Mouse (Mus musculus) adrenal gland, postnatal 36 days (tissue): ENCODE results near the gene Rps6ka4. TPM values are rescaled to one million over a fixed set of nuclear protein-coding genes. Genes with fewer than 3 reads are reported as not detected.
A peak's percentile ranks its signal among the peaks of the same experiment; 100 is the strongest.

Source experiments
- DNase-seq, 2 experiments: peaks; one replicate each; pipeline ENCODE4 v3.0.0; 2021; ENCODE audit warnings: mixed read lengths in 1 of 2
- total RNA-seq, 2 experiments: library from RNA; stranded (reverse); gene quantifications; 2 replicates each; pipeline ENCODE4 v1.2.3; 2021

Rps6ka4 gene
- total RNA-seq, 2 experiments from 2014 or later, result 30.0 to 30.7 TPM

DNA sequence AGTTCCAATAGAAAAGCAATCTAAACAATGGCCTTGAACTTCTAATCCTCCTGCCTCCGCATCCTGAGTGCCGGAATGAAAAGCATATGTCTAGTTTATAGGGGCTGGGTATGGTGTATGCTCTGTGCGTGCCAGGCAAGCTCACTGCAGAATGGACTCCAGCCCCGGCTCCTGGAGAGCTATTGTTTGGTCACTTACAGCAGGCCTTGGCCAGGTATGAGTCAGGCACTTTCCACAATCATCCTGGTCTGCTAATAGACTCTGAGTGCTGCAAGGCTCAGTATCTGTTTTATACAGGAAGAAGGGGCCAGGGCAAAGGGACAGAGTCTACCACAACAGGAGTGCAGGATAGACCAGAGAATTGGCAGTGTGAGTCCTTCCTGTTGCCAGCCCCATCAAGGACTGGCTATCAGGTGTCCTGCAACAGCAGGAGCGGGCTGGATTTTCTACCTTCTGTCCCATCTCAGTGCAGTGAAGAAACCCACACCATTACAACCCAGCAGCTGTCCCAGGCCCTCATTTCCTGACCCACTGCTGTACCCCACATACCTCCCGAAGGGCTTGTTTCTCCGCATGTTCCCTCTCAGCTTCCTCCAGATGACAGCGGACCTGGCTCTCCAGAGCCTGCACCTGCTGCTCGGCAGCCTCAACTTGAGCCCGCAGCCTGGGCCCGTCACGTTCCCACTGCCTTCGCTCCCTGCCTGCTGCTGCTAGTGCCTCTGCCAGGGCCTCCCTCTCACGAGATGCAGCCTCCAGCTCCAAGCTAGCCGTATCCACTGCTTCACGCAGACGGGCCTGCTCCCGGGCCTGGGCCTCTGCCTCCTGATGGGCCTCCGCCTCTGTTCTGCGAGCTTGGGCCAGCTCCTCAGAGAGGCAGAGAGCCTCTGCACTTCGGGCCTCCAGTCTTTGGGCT lies 12.2 kb upstream of the Rps6ka4 start:
- DNase-seq, result peak in 1 of 2 experiments; percentile 30

DNA sequence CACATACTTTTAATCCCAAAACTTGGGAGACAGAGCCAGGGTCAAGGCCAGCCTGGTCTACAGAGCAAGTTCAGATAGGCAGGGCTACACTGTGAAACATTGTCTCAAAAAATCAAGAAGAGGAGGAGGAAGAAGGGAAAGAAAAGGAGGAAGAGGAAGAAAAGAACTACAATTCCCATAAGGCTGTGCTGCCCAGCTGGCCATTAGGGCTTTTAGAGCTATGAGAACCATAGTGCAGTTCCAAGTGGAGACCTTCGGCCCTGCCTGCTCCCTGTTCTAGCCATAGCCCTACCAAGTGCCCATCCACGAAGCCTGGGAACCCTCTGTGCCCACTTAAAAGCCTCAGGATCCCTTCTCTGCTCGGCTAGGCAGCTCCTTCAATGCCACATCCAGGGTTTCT lies 11.1 kb upstream of the Rps6ka4 start:
- DNase-seq, result no peak

DNA sequence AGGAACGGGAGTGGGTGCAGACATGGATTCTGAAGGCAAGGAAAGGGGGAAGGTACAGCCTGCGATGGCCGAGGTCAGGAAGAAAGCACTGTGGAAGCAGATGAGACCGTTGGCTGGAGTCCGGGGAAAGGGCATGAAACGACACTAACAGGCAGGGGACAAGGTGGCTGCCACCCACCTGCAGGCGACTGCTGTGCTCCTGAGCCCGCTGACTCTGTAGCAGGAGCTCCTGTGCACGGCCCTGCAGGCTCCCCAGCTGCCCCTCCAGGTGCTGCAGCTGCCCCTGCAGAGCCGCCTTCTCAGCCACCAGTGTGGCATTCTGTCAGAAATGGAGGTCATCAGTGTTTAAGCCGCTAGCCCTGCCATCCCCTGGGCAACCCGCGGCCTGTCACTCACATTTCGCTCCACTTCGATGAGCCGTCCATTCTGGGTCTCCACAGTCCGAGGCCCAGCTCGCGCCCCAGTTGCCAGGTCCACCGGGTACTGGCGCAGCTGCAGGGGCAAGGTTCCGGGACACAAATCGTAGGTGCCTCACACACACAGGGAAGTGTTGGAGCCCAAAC lies 9.2 kb upstream of the Rps6ka4 start:
- no peak for DNase-seq

DNA sequence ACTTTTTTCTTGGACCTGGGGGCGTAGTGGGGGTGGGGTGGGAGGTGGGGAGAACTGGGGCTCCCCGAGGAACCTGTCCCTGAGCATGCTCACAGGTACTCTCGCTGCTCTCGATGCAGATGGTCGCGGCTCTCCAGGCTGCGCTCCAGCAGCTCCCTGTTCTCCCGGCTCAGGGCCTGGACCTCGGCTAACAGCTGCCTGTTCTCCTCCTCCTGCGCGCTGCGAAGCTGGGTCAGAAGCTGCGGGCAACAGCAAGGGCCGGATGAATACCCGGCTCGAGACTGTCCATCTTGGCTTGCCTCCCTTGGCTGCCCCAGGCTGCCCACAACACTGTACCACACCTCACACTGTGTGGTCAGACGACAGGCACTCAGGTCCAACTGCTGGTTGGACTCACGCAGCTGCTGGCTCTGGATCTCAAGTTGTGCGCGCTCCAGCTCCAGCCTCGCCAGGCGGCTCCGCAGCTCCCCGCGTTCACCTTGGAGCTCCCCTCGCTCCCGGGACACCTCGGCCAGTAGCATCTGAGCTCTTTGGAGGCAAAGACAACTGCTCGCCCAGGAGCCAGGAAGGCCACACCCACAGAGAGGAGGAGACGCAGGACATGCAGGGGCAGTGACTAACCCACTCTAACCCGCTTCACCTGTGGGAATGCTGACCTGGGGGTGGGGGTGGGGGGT lies 7.5 kb upstream of the Rps6ka4 start:
- peak; percentile 42 to 47 for DNase-seq

DNA sequence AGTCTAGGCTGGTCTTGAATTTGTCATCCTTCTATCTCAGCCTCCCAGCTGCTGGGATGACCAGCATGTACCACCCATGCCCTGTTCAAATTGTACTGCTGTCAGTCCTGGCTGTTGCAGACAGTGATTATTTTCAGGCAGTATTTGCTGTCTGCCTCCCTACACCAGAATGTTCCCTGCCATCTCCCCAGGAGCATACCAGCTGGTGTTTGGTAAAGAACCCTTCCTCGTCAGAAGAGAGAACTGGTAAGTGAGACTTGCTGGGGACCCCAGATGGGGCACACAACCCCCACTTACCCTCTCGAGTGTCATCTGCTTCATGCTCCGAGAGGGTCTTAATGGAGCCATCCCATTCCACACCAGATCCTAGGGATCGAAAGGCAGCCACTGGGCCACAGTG lies 5.6 kb upstream of the Rps6ka4 start:
- no peak for DNase-seq

DNA sequence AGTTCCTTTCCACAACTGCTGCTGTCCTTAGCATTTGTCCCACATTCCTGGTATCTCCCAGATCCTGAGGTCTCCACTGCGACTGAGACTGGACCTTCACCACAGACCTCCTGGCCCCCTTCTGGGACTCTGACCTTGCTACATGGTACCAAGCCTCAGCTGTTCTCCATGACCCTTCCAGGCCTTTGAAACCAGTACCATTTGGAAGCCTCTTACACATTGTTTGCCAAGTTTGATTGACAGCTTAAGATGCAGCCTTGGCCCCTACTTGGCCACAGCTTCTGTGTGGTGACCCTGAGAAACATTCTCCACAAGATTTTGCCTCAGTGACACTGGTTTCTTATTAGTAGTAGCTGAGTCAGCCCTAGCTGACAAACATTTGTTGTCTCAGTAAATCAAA lies 1.9 kb upstream of the Rps6ka4 start:
- peak in 1 of 2 experiments; percentile 50 for DNase-seq

DNA sequence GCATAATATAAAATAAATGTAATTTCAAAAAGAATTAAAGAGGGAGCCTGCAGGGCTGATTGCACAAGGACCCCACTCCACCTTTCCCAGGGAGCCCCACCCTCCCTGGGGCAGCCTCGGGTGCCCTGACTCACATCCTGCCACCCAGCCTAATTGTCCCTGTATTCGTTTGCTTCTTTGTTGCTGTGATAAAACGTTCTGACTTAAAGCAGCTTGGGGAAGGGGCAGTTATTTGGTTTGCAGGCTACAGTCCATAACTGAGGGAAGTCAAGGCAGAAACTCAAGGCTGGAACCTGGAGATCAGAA lies 809 bp upstream of the Rps6ka4 start:
- DNase-seq, result no peak

DNA sequence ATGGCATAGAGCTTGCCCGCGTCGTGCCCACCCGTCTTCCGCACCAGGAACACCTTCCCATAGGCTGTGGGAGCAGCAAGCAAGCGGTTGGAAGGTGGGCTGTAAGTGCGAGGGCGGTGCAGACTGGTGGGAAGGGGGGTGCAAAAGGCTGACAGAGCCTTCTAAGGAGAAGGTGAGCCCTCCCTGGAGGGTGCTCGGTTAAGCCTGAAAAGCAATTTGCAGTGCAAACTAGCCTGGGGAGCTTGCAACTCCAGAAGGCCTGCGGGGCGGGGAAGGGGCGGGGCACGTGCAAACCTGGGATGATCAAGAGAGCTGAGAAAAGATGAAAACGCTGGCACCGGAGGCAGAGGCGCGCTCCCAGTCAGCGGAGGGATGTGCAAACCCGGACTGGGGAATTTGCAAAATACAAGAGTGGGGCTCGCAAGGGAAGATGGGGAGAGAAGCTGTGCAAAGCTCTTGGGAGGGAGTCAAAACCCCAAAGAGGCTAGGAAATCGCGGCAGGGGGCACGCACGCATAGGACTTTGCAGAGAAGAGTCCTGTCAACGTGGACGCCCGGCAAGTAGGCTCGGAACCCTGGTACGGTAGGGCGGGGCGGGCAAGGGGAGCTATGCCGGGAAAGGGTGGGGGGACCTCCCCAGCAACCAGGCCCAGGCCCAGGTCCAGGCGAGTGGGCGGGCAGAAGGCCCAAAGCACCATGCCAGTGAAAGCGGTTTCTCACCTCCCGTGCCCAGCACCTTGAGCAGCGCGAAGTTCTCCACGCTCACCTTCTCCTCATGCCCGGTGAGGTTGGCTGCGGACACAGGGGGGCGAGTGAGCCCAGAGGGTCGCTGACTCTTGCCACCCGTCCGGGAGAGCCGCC lies 591 bp downstream of the Rps6ka4 start:
- DNase-seq, result peak; percentile 59 to 70

DNA sequence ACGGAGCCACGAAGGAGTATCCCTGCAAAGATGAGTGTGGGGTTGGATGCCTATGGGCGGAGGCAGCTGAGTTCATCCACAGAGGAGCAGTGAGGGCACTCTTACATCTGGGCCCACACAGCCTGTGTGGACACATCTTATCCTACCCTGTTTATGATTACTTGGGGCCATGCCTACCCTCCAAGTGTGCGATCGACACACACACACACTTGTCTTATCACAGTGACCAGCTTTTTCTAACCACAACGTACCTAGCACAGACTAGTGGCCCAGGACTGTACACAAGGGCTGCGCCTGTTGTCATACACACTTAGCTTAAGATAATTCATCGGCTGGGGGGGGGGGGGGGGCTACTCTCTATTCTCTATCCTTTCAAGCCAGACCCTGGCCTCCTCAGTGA lies 8.1 kb downstream of the Rps6ka4 start:
- DNase-seq, result no peak

DNA sequence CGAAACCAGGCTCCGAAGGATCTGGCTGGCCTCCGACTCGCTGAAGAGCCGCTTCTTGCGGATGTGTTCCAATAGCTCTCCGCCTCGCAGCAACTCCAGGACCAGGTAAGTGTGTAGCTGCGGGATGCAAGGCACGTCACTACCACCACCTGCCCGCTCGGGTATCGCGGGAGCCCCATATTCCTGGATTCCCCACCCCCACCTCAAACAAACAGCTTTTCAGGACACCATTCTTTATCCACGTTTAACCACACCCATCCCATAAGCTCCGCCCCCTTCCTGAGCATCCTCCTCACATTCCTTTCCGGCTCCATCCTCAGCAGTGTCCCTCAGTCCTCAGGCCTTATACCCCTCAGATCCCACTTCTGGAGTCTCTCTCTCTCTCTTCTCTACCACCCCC lies 9.1 kb downstream of the Rps6ka4 start:
- DNase-seq, result no peak

DNA sequence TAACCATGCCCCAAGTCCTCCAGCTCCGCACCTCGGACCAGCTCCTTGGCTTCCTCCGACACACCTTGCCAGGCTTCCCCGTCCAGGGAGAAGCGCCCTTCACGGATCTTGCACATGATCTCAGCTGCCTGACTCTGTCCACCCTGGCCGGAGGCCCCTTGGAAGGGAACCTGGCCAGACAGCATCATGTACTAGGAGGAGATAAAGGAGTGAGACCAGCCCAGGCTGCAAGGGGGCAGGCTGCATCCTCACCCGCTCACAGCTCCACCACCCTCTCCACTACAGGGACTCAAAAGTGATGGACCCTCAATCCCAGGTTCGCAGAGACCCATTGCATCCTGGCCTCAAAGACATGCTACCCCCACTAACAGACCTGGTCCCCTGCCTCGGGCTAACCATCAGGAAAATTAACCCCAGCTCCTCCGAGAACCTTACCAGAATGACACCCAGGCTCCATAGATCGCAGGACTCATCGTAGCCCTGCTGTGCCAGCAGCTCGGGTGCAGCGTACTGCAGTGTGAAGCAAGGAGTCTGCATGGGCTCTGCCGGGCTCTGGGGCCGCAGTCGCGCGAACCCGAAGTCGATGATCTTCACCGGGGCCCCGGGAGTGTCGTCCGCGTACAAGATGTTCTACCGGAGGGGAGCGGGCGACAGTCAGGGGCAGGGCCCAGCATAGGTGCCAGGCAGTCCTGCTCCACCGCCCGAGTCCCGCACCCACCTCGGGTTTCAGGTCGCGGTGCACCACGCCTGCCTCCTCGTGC lies 9.7 kb downstream of the Rps6ka4 start:
- DNase-seq, result no peak

DNA sequence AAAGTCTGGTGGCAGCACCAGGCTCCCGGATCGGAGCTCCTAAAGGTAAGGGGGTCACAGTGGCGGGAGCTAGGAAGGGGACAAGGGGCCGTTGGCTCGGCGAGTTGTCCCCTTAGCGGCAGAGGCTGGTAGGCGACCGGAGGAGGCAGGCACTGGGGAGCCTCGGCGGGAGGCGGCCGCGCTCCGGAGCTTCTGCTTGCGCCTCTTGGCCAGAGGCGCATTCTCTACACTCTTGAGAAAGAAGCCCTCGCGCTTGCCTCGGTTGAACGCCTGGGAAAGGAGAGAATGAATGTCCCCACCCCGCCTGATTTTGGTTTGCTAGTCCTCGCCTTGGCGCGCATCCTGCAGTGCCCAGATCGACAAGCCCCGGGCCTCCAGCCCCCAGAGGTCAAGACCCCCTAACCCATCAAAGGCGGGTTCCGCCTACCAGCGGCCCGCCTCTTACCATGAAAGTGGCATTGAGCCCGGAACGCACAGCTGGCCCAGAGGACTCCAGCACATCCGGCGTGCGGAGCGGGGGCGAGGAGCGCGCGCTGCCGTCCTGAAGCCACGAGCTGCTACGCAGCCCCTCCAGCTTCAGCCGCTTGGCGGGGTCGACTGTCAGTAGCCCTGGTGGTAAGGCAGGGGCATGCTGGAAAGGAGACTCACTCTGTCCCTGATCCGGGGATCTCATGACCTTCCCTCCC lies 10.4 kb downstream of the Rps6ka4 start:
- no peak for DNase-seq

DNA sequence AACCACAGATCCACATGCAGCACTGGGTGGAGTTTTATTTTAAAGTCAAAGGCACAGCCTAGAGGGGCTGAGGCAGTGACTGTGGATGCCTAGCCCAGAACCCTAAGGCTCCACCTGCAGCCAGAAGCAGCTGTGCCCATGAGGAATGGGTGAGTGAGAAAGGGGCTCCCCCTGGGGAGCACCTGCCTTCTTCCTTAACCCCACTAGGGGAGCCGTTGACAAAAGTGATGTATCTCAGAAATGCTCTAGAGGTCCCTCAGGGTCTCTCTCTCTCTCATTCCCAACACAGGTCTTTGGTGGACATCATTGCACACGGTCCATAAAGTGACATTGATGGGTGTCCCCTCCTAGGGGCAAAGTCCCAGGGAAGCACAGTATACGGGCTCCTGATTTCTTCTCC lies 11.4 kb downstream of the Rps6ka4 start:
- no peak for DNase-seq

DNA sequence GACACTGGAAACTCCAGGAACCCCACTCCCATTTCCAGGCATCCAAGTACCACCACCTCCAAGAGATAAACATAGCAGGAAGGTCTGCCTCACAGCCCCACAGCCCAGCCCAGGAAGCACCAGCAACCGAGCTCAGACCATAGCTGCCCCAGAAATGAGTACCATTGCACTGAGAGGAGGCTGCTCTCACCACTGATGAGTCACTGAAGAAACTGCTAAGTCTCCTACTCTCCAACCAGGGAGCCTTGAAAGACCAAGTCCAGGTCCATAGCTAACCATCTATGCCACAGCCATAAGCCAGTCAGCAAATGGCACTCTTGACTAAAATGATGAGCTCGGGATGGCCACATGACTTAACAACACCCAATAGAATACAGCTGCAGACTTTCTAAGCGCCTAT lies 13.8 kb downstream of the Rps6ka4 start:
- no peak for DNase-seq

DNA sequence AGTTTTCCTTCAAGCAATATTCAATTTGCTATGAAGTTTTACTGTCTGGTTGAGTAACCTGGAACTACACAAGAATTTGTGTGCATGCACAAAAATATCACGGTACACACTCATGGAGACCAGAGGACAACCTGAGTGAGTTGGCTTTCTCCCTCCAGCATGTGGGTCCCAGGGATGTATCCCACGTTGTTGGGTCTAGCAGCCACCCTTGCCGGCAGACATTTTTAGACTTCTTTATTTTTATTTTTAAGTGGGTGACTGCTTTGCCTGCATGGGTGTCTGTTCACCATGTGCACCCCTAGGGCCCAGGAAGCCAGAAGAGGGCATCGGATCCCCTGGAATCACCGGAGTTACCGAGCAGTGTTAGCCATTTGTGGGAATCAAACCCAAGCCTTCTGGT lies 15.1 kb downstream of the Rps6ka4 start:
- no peak for DNase-seq

DNA sequence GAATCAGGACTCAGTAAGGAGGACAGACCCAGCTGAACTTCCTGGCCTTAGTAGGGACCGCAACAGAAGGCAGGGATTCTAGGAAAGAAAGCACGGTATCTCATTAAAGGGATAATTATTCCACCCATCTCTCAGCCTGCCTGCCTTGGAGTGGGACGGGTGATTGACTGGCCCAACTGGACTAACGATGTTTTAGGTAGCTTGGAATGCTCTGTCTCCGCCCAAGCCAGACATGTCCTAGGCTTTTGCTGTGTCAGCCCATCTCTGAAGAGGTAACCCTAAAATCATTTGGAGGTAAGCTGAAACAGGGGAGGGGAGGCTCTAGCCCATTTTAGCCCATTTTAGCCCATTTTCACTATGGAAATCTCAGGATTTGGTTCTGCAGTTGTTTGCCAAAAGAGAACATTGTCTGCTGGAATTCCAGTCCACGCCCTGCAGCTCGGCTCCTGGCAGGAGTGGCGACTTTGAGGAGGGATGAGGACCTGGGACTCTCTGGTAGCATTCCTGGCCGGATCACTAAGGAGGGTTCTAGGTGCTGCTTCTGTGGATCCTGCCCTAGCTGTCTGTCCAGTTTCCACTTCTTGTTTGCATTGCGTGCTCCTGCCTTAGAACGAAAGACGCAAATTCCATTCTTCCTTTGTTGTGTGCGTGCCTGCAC lies 19.8 kb downstream of the Rps6ka4 start:
- no peak for DNase-seq

DNA sequence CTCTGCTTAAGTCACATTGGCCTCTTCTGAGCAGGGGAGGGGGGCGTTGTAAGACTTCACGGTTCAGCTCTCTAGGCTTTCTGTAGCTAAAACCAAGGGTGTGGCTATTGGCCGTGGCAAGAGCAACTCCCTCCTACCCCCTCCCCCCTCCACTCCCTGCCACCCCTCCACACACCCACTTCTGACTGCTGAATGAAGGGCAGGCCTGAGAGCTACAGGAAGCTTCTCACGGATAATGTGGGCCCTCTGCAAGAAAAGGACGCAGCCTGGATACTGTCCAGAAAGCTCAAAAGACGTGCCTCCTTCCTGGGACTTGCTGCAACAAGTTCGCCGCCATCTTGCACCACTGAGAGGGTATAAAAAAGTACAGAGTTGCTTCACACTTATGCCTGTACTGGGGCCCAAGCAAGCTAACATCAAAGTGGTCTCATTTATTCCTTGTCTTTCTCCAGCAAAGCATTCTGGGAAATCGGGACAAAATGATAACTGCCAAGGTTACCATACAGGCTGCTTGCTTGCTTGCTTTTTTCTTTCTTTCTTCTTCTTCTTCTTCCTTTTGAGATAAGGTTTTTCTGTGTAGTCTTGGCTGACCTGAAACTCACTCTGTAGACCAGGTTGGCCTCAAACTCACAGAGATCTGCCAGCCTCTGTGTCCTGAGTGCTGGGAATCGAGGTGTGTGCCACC lies 21.2 kb downstream of the Rps6ka4 start:
- DNase-seq, result no peak

DNA sequence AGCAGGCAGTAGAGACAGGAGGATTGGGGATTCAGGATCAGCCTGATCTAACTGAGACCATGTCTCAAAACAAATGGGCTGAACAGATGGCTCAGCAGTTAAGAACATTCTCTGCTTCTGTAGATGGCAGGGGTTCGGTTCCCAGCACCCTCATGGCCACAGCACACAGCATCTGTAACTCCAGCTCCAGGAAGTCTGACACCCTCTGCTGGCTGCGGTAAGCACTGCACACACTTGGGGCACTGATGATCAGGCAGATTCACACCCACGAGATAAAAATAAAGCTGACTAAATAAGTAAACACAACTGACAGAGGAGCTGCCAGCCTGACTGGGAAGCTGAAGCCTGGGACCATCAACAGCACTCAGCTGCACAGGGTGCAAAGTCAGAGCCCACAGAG lies 25.5 kb downstream of the Rps6ka4 start:
- no peak for DNase-seq

DNA sequence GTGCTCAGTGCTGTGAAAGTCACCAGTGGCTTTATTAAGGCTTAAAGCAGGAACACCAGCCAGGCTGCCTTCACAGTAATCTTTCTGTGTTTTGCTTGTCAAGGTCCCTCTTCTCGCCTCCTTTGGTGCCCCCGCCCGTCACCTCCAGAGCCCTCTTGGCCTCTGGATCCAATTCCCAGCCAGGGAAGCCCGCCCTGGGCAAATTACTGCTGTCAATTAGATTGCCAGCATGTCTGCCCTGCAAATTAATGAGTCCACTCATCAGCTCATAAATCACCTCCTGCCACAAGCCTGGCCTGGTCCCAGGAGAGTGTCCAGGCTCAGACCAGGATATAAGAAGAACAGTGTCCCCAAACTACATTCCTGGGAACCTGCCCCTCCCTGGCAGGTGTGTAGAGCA lies 26.1 kb downstream of the Rps6ka4 start:
- DNase-seq, result no peak
